Comparison of ENCODE assay signal across 8 mouse cellular contexts in genomic region chrX:108834090-108834774, GRCm38 (mm10). TPM values are rescaled to one million over a fixed set of nuclear protein-coding genes. Genes with fewer than 3 reads are reported as not detected.
A peak's percentile ranks its signal among the peaks of the same experiment; 100 is the strongest.
DNase-seq lines count a peak whose midpoint lies in the region; ATAC-seq and TF ChIP-seq lines count a peak whose summit lies in the region.

TSS of gene Brwd3 (minus strand) at chrX:108834372.

- no peaks in the 10 kb centered on the region for H3K36me3 ChIP-seq in embryonic facial prominence, embryonic 13.5 days
- H3K36me3 ChIP-seq in heart, adult 2 months (ENCODE audit: control insufficient read depth, insufficient read depth, low read length): no peaks in the 10 kb centered on the region
- no peaks in the 10 kb centered on the region for H3K36me3 ChIP-seq in limb, embryonic 13.5 days
- H3K36me3 ChIP-seq in midbrain, embryonic 16.5 days (ENCODE audit: control insufficient read depth, insufficient read depth, low read length): no peaks in the 10 kb centered on the region

- peak; percentile 92 for ATAC-seq in embryonic facial prominence, embryonic 13.5 days (ENCODE audit: insufficient number of reproducible peaks, insufficient read depth, low FRiP score, low TSS enrichment, low read depth)
- ATAC-seq in limb, embryonic 13.5 days (ENCODE audit: low FRiP score, low read depth): peak; percentile 97
- ATAC-seq in midbrain, embryonic 16.5 days: peak; percentile 96

- peak within 1 kb of the TSS; percentile 74 for H3K9ac ChIP-seq in embryonic facial prominence, embryonic 13.5 days
- peak within 1 kb of the TSS; percentile 78 for H3K9ac ChIP-seq in heart, adult 2 months (ENCODE audit: low read depth, low read length)
- H3K9ac ChIP-seq in limb, embryonic 13.5 days: peak within 1 kb of the TSS; percentile 67
- H3K9ac ChIP-seq in midbrain, embryonic 16.5 days (ENCODE audit: low read depth, low read length): peak within 1 kb of the TSS; percentile 68

- WGBS in embryonic facial prominence, embryonic 13.5 days: 18% methylated on average over 35 of the region's 39 CpGs
- 13% methylated on average over 37 of the region's 39 CpGs for WGBS in heart, adult 2 months
- 15% methylated on average over 33 of the region's 39 CpGs for WGBS in limb, embryonic 13.5 days
- 21% methylated on average over 29 of the region's 39 CpGs for WGBS in midbrain, embryonic 16.5 days

- no peaks in the 10 kb centered on the region for H3K27me3 ChIP-seq in embryonic facial prominence, embryonic 13.5 days
- no peaks in the 10 kb centered on the region for H3K27me3 ChIP-seq in heart, adult 2 months (ENCODE audit: control insufficient read depth, insufficient read depth, low read length)
- H3K27me3 ChIP-seq in limb, embryonic 13.5 days: no peaks in the 10 kb centered on the region
- no peaks in the 10 kb centered on the region for H3K27me3 ChIP-seq in midbrain, embryonic 16.5 days (ENCODE audit: control insufficient read depth, insufficient read depth, low read depth, low read length)

- peak; percentile 82 for DNase-seq in 3134 (ENCODE audit: extremely low read depth, insufficient read length, low spot score)
- peak; percentile 86 to 87 for DNase-seq in adrenal gland, postnatal 36 days
- DNase-seq in heart, adult 2 months: peak; percentile 75 to 90
- peak; percentile 86 to 89 for DNase-seq in kidney, adult 8-10 months
- DNase-seq in spleen, postnatal 10 days (ENCODE audit: low spot score in 2 of 2): peak; percentile 55 to 81

- H3K4me3 ChIP-seq in embryonic facial prominence, embryonic 13.5 days: peak within 1 kb of the TSS; percentile 58
- peak within 1 kb of the TSS; percentile 61 for H3K4me3 ChIP-seq in heart, adult 2 months
- H3K4me3 ChIP-seq in limb, embryonic 13.5 days: peak within 1 kb of the TSS; percentile 59
- peak within 1 kb of the TSS; percentile 58 for H3K4me3 ChIP-seq in midbrain, embryonic 16.5 days (ENCODE audit: low read depth, low read length)

- H3K4me1 ChIP-seq in embryonic facial prominence, embryonic 13.5 days: no peaks in the 10 kb centered on the region
- no peaks in the 10 kb centered on the region for H3K4me1 ChIP-seq in heart, adult 2 months (ENCODE audit: control insufficient read depth, insufficient read depth, low read length)
- no peaks in the 10 kb centered on the region for H3K4me1 ChIP-seq in limb, embryonic 13.5 days
- no peaks in the 10 kb centered on the region for H3K4me1 ChIP-seq in midbrain, embryonic 16.5 days (ENCODE audit: control insufficient read depth, insufficient read depth, low read length)

- H3K27ac ChIP-seq in embryonic facial prominence, embryonic 13.5 days: peak within 1 kb of the TSS; percentile 88
- peak within 1 kb of the TSS; percentile 87 for H3K27ac ChIP-seq in heart, adult 2 months
- peak within 1 kb of the TSS; percentile 84 for H3K27ac ChIP-seq in limb, embryonic 13.5 days
- peak within 1 kb of the TSS; percentile 84 for H3K27ac ChIP-seq in midbrain, embryonic 16.5 days (ENCODE audit: low read length)

- intact Hi-C loops in heart, adult 2 months (cut with DNase I): loop anchor here (5.0 to 10.0 kb wide), 2 partner anchors 178 to 251 kb away; partner anchors contain the start of gene Hmgn5

- no peak for TF ChIP-seq EP300 in heart, adult 2 months (IDR thresholded peaks at IDR 0.05; ENCODE audit: insufficient read depth, low read depth, low read length)

- H3K9me3 ChIP-seq in embryonic facial prominence, embryonic 13.5 days: no peaks in the 10 kb centered on the region
- H3K9me3 ChIP-seq in limb, embryonic 13.5 days: no peaks in the 10 kb centered on the region
- H3K9me3 ChIP-seq in midbrain, embryonic 16.5 days (replicated peaks; ENCODE audit: control insufficient read depth, low read length, poor library complexity, severe bottlenecking): no peaks in the 10 kb centered on the region

- H3K4me2 ChIP-seq in embryonic facial prominence, embryonic 13.5 days: peak within 1 kb of the TSS; percentile 55
- H3K4me2 ChIP-seq in limb, embryonic 13.5 days (replicated peaks): peak within 1 kb of the TSS; percentile 59
- H3K4me2 ChIP-seq in midbrain, embryonic 16.5 days (ENCODE audit: low read length): peak within 1 kb of the TSS; percentile 50

- no peaks in the 10 kb centered on the region for H3K79me2 ChIP-seq in heart, adult 2 months (replicated peaks; ENCODE audit: control insufficient read depth, insufficient read depth, low read length)

- peak; percentile 75 for TF ChIP-seq POLR2A in heart, adult 2 months (IDR thresholded peaks at IDR 0.05; ENCODE audit: insufficient read depth, low read depth, low read length)

- TF ChIP-seq CTCF in heart, adult 2 months (IDR thresholded peaks at IDR 0.05): peak; percentile 71

RNA-seq across cellular contexts. Expression of gene Brwd3, which starts in this region (rescaled TPM):
- total RNA-seq in adrenal gland, postnatal 36 days (2021): 1 to 10 TPM; 6.4 to 8.0 TPM
- polyA plus RNA-seq in embryonic facial prominence, embryonic 13.5 days (2015; fragmentation: Nextera tagmentation; extraction: Ambion mirVana): 4.5 and 5.4 TPM in 2 replicates
- 1 to 10 TPM; 3.4 to 5.0 TPM for total RNA-seq in heart, adult 2 months (2021)
- 0.57 and 1.6 TPM in 2 replicates for polyA plus RNA-seq in heart, adult 2 months (2012; rRNA removed)
- polyA plus RNA-seq in limb, embryonic 13.5 days (2015; fragmentation: Nextera tagmentation; extraction: Ambion mirVana): 3.7 and 4.3 TPM in 2 replicates
- polyA plus RNA-seq in midbrain, embryonic 16.5 days (2015; fragmentation: Nextera tagmentation; extraction: Ambion mirVana): 2.1 and 3.0 TPM in 2 replicates

Comparison
In these comparisons a context has a peak if more than half of its experiments do, and no peak if none do; other contexts are left out.
1. Peak in every context shown above with its lines: DNase-seq, ATAC-seq, H3K4me3 ChIP-seq and H3K27ac ChIP-seq.